In the genomic region with DNA sequence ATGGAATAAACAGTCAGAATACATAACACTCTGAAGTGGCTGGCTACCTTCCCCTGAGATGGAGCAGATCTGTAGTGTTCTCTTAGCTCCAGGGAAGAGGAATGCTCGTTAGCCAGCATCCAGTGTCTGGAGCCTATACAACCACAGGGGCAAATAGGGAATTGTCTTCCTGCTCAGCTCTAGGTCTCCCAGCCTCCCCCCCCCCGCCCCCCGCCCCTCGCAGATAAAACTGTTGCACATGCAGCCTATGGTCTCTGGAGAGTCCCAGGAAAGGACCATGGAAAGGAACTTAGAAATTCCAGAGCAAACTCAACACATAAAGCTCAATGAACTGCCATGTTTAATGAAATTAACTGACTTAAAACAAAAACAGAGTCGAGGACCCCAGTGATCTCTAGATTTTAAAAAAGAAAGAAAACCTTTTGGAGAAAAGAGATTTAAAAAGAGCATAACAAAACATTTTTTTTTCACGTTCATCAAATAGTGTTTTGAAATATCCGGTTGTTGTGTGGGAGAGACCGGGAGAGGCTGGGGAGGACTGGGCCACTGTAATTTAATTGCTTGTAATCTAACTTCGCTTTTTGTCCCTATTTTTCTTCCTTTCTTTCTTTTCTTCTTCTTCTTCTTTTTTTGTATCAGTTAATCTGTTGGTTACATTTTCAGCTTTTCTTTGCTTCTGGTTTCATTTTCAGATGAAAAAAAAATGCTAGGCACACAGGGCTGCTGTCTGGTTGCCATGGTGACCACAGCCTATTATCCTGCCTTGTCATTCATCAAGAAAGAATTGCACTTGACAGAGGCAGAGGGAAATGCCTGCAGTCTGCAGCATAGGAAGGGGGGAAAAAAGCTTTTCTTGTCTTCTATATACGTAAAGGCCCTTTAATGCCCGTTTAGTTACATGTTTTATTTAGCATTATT, we compare ENCODE assay signal across 8 mouse cellular contexts.
DNase-seq lines count a peak whose midpoint lies in the region; ATAC-seq lines count a peak whose summit lies in the region.

No protein-coding gene starts in this region.

- H3K4me3 ChIP-seq in kidney, embryonic 16.5 days (ENCODE audit: low read length): peak overlapping the region; percentile 23
- peak overlapping the region; percentile 5; the same call in 1 of the 2 replicates for H3K4me3 ChIP-seq in stomach, embryonic 14.5 days (ENCODE audit: low read depth, low read length)

- H3K4me2 ChIP-seq in kidney, embryonic 16.5 days (replicated peaks; ENCODE audit: low read depth, low read length): peak overlapping the region; percentile 50
- H3K4me2 ChIP-seq in stomach, embryonic 14.5 days (replicated peaks; ENCODE audit: low read depth, low read length): peak overlapping the region; percentile 42

- DNase-seq in kidney, adult 8-10 months: no peak
- DNase-seq in brain, adult 2 months (ENCODE audit: low read depth, low spot score): peak; percentile 92
- DNase-seq in frontal cortex, postnatal 10 days (ENCODE audit: low spot score in 2 of 2): peak; percentile 51 to 61
- peak; percentile 26 to 34 for DNase-seq in kidney, postnatal 36 days
- DNase-seq in lung, postnatal 36 days: peak; percentile 67
- DNase-seq in thymus, postnatal 0 days (ENCODE audit: low spot score): no peak

- ATAC-seq in kidney, embryonic 16.5 days (ENCODE audit: low FRiP score, low TSS enrichment): no peak; the same call in none of the 2 replicates
- peak; percentile 69; the same call in 1 of the 2 replicates for ATAC-seq in stomach, embryonic 14.5 days (ENCODE audit: insufficient number of reproducible peaks, insufficient read depth, low FRiP score, low read depth)

- H3K4me1 ChIP-seq in kidney, embryonic 16.5 days (ENCODE audit: insufficient read depth, low read length): peaks cover 20% of the 10 kb centered on the region
- H3K4me1 ChIP-seq in stomach, embryonic 14.5 days (ENCODE audit: control insufficient read depth, insufficient read depth, low read length): peaks cover 28% of the 10 kb centered on the region

- no peak overlapping the region for H3K9ac ChIP-seq in kidney, embryonic 16.5 days (replicated peaks; ENCODE audit: low read length)
- no peak overlapping the region for H3K9ac ChIP-seq in stomach, embryonic 14.5 days (replicated peaks; ENCODE audit: low read depth, low read length)

- peak overlapping the region; percentile 9 for H3K27ac ChIP-seq in kidney, embryonic 16.5 days (ENCODE audit: low read length)
- H3K27ac ChIP-seq in stomach, embryonic 14.5 days (ENCODE audit: low read length): peak overlapping the region; percentile 64

- no peaks in the 10 kb centered on the region for H3K9me3 ChIP-seq in kidney, embryonic 16.5 days (ENCODE audit: low read length)
- no peaks in the 10 kb centered on the region for H3K9me3 ChIP-seq in stomach, embryonic 14.5 days (ENCODE audit: control insufficient read depth, low read depth, low read length)

- WGBS in kidney, embryonic 16.5 days: 9% methylated on average over 11 of the region's 11 CpGs
- WGBS in stomach, embryonic 14.5 days: 7% methylated on average over 11 of the region's 11 CpGs

- no peaks in the 10 kb centered on the region for H3K27me3 ChIP-seq in kidney, embryonic 16.5 days (ENCODE audit: insufficient read depth, low read length)
- H3K27me3 ChIP-seq in stomach, embryonic 14.5 days (ENCODE audit: control insufficient read depth, insufficient read depth, low read length): no peaks in the 10 kb centered on the region

- no peaks in the 10 kb centered on the region for H3K36me3 ChIP-seq in kidney, embryonic 16.5 days (ENCODE audit: insufficient read depth, low read length)
- no peaks in the 10 kb centered on the region for H3K36me3 ChIP-seq in stomach, embryonic 14.5 days (ENCODE audit: control insufficient read depth, insufficient read depth, low read length)

Comparison
In these comparisons a context has a peak if more than half of its experiments do, and no peak if none do; other contexts are left out.
1. DNase-seq: peak in brain, adult 2 months (single experiment), frontal cortex, postnatal 10 days (2 of 2), kidney, postnatal 36 days (2 of 2) and lung, postnatal 36 days (single experiment); none in kidney, adult 8-10 months (0 of 2) and thymus, postnatal 0 days (single experiment).